Mouse (Mus musculus) thymus, adult 2 months (tissue): ENCODE measurements around the gene Ddrgk1. TPM values are rescaled to one million over a fixed set of nuclear protein-coding genes. Genes with fewer than 3 reads are reported as not detected.
A peak's percentile ranks its signal among the peaks of the same experiment; 100 is the strongest.

ENCODE experiments used
- DNase-seq: peaks from one replicate; pipeline ENCODE4 v3.0.0; 2021
- H3K27ac ChIP-seq: fragments of 200-500 bp; 2 replicates; pipeline ENCODE4 v1.5.1; 2012; ENCODE audit warnings: low read length, control low read depth; ENCODE audit not compliant: control insufficient read depth, insufficient read depth
- H3K27me3 ChIP-seq: fragments of 200-500 bp; 2 replicates; pipeline ENCODE4 v1.6.1; 2012; ENCODE audit warnings: mild to moderate bottlenecking, low read length, moderate library complexity, mixed read lengths; ENCODE audit not compliant: control insufficient read depth, insufficient read depth
- H3K36me3 ChIP-seq: fragments of 200-500 bp; 2 replicates; pipeline ENCODE4 v1.6.1; 2012; ENCODE audit warnings: mild to moderate bottlenecking, low read length, moderate library complexity; ENCODE audit not compliant: control insufficient read depth, insufficient read depth
- H3K4me1 ChIP-seq: fragments of 200-500 bp; replicated peaks from 2 replicates; pipeline ENCODE4 v1.6.1; 2012; ENCODE audit warnings: low read length; ENCODE audit not compliant: control insufficient read depth, insufficient read depth
- H3K4me3 ChIP-seq: fragments of 200-500 bp; 2 replicates; pipeline ENCODE4 v1.5.1; 2012; ENCODE audit warnings: mild to moderate bottlenecking, low read length, control low read depth, moderate library complexity; ENCODE audit not compliant: control insufficient read depth, insufficient read depth
- CTCF ChIP-seq: fragments of 200-500 bp; IDR thresholded peaks from 2 replicates; pipeline ENCODE4 v1.5.1; 2012; ENCODE audit warnings: mild to moderate bottlenecking, control low read depth, low read length, moderate library complexity, borderline replicate concordance; ENCODE audit not compliant: control insufficient read depth, poor library complexity, insufficient read depth; ENCODE audit errors: extremely low read depth
- POLR2A ChIP-seq: fragments of 200-500 bp; IDR thresholded peaks from 2 replicates; pipeline ENCODE4 v1.6.1; 2012; ENCODE audit warnings: mild to moderate bottlenecking, low read length, control low read depth, moderate library complexity; ENCODE audit not compliant: control insufficient read depth, poor library complexity, insufficient read depth; ENCODE audit errors: extremely low read depth
- WGBS: fragments of 180-500 bp; shearing (Covaris S2); methylation state at CpG from one replicate; pipeline ENCODE4 v1.1.7; 2018; 5-methylcytosine and 5-hydroxymethylcytosine counted together
- polyA plus RNA-seq: library from polyadenylated mRNA; depleted of rRNA; stranded (reverse); fragments of >200 nt; gene quantifications from 2 replicates; pipeline ENCODE4 v1.2.3, GENCODE M21; 2012

Ddrgk1 gene
- polyA plus RNA-seq, 1 experiment: 53.0 TPM

DNA sequence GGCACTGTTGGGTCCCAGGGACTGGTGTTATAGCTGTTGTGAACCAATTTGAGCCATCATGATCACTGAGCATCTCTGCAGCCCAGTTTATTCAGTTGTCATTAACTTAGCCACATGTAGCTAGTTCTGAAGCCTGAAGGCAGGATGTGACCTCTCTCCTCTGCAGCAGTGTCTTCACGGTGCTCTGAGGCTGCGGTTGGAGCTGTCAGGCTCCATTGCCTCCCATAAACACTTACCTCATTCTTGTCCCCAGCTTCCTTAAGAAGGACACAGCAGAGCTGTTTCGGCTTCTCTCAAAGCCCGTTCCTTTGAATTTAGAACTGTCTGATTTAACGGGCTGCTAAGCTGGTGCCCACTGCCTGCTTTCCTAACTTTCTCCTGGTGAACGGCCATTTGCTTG, 15.4 kb upstream of the Ddrgk1 start:
- Histone ChIP-seq H3K36me3 (peaks cover 56% of the 10 kb centered on the region), H3K4me1 (no peaks in the 10 kb centered on the region), H3K4me3 (no peak overlapping the region), H3K27me3 (no peaks in the 10 kb centered on the region), H3K27ac (no peak overlapping the region)
- no peak for DNase-seq
- 99% methylated on average over 6 of the region's 6 CpGs for WGBS
- TF ChIP-seq CTCF: no peak
- no peak for TF ChIP-seq POLR2A

DNA sequence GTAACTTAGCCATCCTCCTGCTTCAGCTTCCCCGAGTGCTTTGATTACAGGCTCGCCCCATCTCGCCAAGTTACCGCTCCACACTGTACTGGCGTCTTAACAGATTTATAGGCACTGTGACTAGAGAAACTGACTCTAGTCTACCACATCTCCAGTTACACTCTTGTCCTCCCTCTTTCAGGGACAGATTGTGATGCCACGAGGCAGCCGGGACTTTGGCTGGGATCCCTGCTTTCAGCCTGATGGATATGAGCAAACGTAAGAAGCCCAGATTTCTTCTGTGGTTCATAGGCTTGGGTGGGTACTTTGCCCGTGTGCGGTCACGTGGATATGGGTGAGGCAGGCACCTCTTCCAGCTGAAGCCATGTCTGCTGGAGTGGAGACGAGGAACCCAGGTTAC, 14.7 kb upstream of the Ddrgk1 start:
- no peak overlapping the region for H3K27ac ChIP-seq
- H3K36me3 ChIP-seq: peaks cover 63% of the 10 kb centered on the region
- no peak overlapping the region for H3K4me3 ChIP-seq
- no peak for DNase-seq
- H3K4me1 ChIP-seq: no peaks in the 10 kb centered on the region
- 95% methylated on average over 12 of the region's 12 CpGs for WGBS
- no peaks in the 10 kb centered on the region for H3K27me3 ChIP-seq
- no peak for TF ChIP-seq CTCF
- TF ChIP-seq POLR2A: no peak

DNA sequence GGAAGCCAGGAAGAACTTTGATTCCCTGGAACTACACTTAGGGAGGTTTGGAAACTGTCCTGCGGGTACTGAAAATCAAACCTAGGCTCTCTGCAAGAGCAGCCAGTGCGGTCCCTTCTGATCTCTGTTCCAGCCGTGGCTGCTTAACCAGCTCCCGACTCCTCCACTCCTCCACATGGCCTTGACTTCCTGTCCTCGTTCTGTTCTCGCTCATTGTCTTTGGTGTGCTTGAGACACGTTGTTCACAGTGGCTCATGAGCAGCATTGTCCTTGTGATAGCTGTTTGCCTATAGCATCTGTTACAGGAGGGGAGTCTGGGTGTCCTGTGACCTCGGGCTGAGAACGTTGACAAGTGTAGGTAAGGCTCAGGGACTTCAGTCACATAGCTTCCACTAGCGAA, 12.8 kb upstream of the Ddrgk1 start:
- H3K36me3 ChIP-seq: peaks cover 80% of the 10 kb centered on the region
- WGBS: 92% methylated on average over 10 of the region's 10 CpGs

DNA sequence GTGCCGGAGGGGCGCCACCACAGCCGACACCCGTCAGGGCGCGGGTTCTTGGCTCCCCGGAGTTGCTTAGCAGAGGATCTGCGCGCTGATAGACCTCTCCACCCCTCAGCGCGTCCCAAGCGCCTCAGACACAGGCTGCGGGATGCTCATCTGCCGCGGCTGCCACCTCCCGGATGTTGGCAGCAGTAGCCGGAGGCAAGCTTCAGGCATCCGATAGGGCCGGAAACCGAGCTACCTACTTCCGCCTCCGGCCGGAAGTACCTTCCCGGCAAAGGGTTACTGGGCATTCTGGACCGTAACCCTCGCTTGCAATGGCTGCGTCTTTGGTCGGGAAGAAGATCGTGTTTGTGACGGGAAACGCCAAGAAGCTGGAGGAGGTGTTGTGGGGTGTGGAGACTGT, 3.1 kb upstream of the Ddrgk1 start, which contains the start of gene Itpa:
Gene Itpa (plus strand): TSS at position 52 of the 400 bp plus-strand sequence.
- WGBS: under 1% methylated on average over 31 of the region's 31 CpGs
- peak within 1 kb of the TSS; percentile 63 for H3K4me3 ChIP-seq
- no peaks in the 10 kb centered on the region for H3K27me3 ChIP-seq
- peak; percentile 88 for TF ChIP-seq CTCF
- TF ChIP-seq POLR2A: peak; percentile 53; the same call in 1 of the 2 replicates
- peak; percentile 90 for DNase-seq
- no peak within 1 kb of the TSS for H3K27ac ChIP-seq
- peaks cover 17% of the 10 kb centered on the region for H3K4me1 ChIP-seq
- H3K36me3 ChIP-seq: peaks cover 12% of the 10 kb centered on the region

More for the DNA sequence above, 12.8 kb upstream of the Ddrgk1 start:
- no peak for DNase-seq
- TF ChIP-seq POLR2A: no peak
- no peak for TF ChIP-seq CTCF
- no peaks in the 10 kb centered on the region for H3K4me1 ChIP-seq
- no peak overlapping the region for H3K27ac ChIP-seq
- H3K27me3 ChIP-seq: no peaks in the 10 kb centered on the region
- H3K4me3 ChIP-seq: no peak overlapping the region

DNA sequence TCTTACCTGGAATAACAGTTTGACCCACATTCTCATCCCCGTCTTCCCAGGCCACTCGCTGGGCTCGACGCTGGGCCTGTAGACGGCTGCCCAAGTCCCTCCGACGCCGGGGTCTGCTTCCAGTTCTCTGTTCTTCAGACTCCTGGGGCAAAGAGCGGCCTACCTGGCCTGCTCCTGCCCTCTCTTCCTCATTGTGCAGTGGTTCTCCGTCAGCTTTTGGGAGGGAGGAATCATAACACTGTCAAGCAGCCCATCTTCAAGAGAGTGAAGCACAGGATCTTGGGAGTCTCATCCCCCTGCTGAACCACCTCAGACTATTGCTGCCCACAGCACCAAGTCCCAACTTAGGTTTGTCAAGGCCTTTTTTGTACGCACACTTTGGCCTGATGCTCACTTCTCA, 1.1 kb downstream of the Ddrgk1 start:
- TF ChIP-seq CTCF (no peak), POLR2A (no peak)
- H3K27me3 ChIP-seq: no peaks in the 10 kb centered on the region
- no peak for DNase-seq
- H3K36me3 ChIP-seq: peaks cover 3% of the 10 kb centered on the region; the same call in 1 of the 2 replicates
- no peak overlapping the region for H3K4me3 ChIP-seq
- H3K4me1 ChIP-seq: peaks cover 17% of the 10 kb centered on the region
- H3K27ac ChIP-seq: no peak overlapping the region
- 92% methylated on average over 11 of the region's 11 CpGs for WGBS

DNA sequence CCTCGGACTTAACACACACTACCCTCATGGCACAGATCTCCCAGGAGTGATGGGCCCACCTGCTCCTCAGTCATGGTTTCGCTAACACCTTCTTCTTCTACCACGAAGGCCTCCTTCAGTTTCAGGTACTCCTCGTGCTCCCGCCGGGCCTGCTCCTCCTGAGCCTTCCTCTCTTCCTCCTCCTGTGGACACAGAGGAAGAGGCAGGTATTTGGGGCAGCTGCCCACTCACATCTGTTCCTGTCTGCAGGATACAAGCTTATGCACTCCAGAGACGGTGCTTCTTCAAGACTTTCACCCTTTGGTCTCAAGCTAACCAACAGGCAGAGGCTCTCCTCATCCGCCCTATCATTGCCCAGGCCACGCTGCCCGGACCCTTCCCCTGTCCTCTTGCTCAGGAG, 5.9 kb downstream of the Ddrgk1 start:
- DNase-seq: no peak
- H3K27ac ChIP-seq: no peak overlapping the region
- peaks cover 15% of the 10 kb centered on the region; the same call in 1 of the 2 replicates for H3K36me3 ChIP-seq
- H3K27me3 ChIP-seq: no peaks in the 10 kb centered on the region
- TF ChIP-seq CTCF: no peak
- no peak for TF ChIP-seq POLR2A
- H3K4me3 ChIP-seq: no peak overlapping the region
- 99% methylated on average over 10 of the region's 10 CpGs for WGBS
- peaks cover 5% of the 10 kb centered on the region for H3K4me1 ChIP-seq

DNA sequence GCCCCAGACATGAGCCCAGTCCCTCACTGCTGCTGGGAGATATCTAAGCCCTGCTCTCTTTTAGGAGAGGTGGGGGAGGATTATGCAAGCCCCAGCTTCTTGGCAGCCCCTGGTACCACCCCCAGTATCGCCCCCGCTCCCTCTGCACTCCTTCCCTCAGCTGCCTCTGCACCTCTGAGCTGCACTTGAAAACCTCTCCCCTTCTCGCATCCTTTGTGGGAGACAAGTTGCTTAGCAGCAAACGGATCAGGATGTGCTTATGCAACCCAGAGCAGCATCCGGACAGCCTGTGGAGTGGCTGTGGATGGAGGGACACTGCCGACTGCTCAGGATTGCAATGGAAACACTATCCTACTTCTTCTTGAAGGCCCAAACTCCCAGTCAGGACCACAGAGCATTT, 6.9 kb downstream of the Ddrgk1 start:
- peaks cover 15% of the 10 kb centered on the region; the same call in 1 of the 2 replicates for H3K36me3 ChIP-seq
- no peak for DNase-seq
- 97% methylated on average over 6 of the region's 6 CpGs for WGBS
- H3K27ac ChIP-seq: no peak overlapping the region
- no peak for TF ChIP-seq CTCF
- TF ChIP-seq POLR2A: no peak
- H3K4me3 ChIP-seq: no peak overlapping the region
- H3K4me1 ChIP-seq: no peaks in the 10 kb centered on the region
- no peaks in the 10 kb centered on the region for H3K27me3 ChIP-seq
